Mouse (Mus musculus) embryonic facial prominence, embryonic 12.5 days (tissue): Measurements from ENCODE around the gene Tlcd2. TPM values are rescaled to one million over a fixed set of nuclear protein-coding genes. Genes with fewer than 3 reads are reported as not detected.
A peak's percentile ranks its signal among the peaks of the same experiment; 100 is the strongest.

ENCODE experiments used
- microRNA counts: library from miRNA; unstranded; fragments of <30 nt; microRNA quantifications from one replicate; lab custom pipeline; 2017
- microRNA-seq: library from miRNA; unstranded; fragments of <30 nt; microRNA quantifications from one replicate; pipeline ENCODE4, GENCODE M21; 2017
- polyA plus RNA-seq: library from polyadenylated mRNA; unstranded; fragments of >200 nt; fragmentation: Nextera tagmentation; extraction: Ambion mirVana; gene quantifications from 2 replicates; pipeline ENCODE4 v1.2.1, GENCODE M21; 2016

Tlcd2 gene
- polyA plus RNA-seq, 1 experiment from 2014 or later = 26.6 TPM

MicroRNA genes within 50 kb of the gene (microRNA counts, 519-probe panel; counts per million panel counts)
- 5,217 counts per million, percentile 88 among the panel's probes with 10 or more counts for microRNA mmu-miR-22 (lab: Ali Mortazavi, UCI)

Small RNA genes lying within 50 kb of the gene (microRNA-seq; reads per million reads assigned to microRNA genes)
- 3,011 reads per million, percentile 85 among the genes with 10 or more reads in this experiment for gene Mir22

Other genes starting within 250 kb of the Tlcd2 start
- 138 and 143 TPM in 2 replicates for gene Rpa1, start 113.4 kb upstream of the Tlcd2 start, polyA plus RNA-seq
- gene Smyd4, start 113.3 kb upstream of the Tlcd2 start, polyA plus RNA-seq = 18.5 and 21.4 TPM in 2 replicates
- gene Serpinf1, start 39.0 kb upstream of the Tlcd2 start, polyA plus RNA-seq = 224 and 237 TPM in 2 replicates
- 0.08 and 0.14 TPM in 2 replicates for gene Serpinf2, start 22.1 kb upstream of the Tlcd2 start, polyA plus RNA-seq
- gene Wdr81, start 7.0 kb upstream of the Tlcd2 start, polyA plus RNA-seq = 7.0 and 7.1 TPM in 2 replicates
- gene Prpf8, start 25.1 kb downstream of the Tlcd2 start, polyA plus RNA-seq = 74.2 and 76.5 TPM in 2 replicates
- gene Rilp, start 48.4 kb downstream of the Tlcd2 start, polyA plus RNA-seq = 0.31 and 0.75 TPM in 2 replicates
- gene Scarf1, start 51.8 kb downstream of the Tlcd2 start, polyA plus RNA-seq = 6.5 and 7.0 TPM in 2 replicates
- gene Slc43a2, start 70.0 kb downstream of the Tlcd2 start, polyA plus RNA-seq = 6.3 and 7.4 TPM in 2 replicates
- 96.0 TPM in 2 replicates for gene Pitpna, start 126.4 kb downstream of the Tlcd2 start, polyA plus RNA-seq
- 19.8 and 20.8 TPM in 2 replicates for gene Inpp5k, start 169.3 kb downstream of the Tlcd2 start, polyA plus RNA-seq
- gene Myo1c, start 188.8 kb downstream of the Tlcd2 start, polyA plus RNA-seq = 28.0 and 31.0 TPM in 2 replicates
- gene Crk, start 217.5 kb downstream of the Tlcd2 start, polyA plus RNA-seq = 135 and 142 TPM in 2 replicates